Mouse (Mus musculus) activated CD4-positive, CD25-positive, alpha-beta regulatory T cell, adult 4 months (primary cell): ENCODE results near the gene Gpr85. TPM values are rescaled to one million over a fixed set of nuclear protein-coding genes. Genes with fewer than 3 reads are reported as not detected.

ENCODE experiments used
- ATAC-seq: one replicate; pipeline ENCODE4 v1.8.0; 2017
- polyA plus RNA-seq, 2 experiments: library from polyadenylated mRNA; unstranded; fragments of 100-300 nt; shearing (Covaris generic); gene quantifications; one replicate each; pipeline ENCODE4 v1.2.1; 2017

Gpr85 gene
- polyA plus RNA-seq, 2 experiments from 2014 or later = not detected

DNA sequence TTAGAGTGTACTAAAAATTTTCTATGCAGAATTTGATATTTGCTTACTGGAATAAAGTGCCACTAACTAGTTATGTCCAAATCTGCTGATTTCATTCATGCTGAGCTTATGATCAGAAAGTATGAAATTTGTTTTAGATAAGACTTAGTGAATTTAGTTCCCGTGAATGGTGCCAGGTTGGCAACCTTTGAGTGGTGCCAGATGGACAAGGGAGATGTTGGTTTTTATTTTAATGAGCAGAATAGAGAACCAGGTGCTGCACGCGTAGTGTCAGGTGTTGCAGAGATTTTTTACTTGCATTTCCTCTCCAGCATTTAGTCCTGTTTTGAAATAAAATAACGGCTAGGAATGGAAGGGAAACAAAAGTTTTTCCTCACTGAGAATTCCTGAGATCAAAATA, 27.6 kb downstream of the Gpr85 start:
- ATAC-seq = no peak

DNA sequence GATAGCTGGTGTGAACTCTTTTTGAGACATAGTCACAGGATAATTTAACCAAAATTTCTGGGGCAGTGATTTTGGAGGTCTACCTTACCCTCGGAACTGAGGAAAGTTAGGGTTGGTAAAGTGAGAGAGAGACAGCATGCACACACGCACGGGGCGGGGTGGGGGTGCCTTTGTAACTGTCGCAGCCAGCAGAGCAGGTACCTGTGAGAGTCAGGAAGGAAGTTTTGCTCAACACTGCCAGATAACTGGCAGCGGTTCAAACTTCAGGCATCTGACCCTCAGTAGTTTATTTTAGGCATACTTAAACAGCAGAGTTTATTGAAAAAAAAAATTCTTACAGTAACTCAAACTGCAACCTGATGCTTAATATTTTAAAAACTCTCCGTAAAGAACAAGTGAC, 39.7 kb downstream of the Gpr85 start:
- ATAC-seq = no peak

DNA sequence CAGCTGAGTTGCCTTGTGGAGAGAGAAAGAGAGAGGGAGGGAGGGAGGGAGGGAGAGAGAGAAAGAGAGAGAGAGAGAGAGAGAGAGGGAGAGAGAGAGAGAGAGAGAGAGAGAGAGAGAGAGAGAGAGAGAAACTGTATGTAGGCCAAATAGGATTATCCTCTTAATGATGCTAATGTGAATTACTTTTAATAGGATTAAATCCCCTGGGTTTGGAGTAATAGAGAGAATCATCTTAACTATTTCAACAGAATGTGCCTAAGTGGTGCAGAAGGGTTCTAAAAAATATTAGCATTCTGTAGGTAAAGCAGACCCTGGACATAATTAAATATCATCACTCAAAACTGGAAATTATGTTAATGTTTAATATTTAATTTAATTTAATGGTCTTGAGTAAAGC, 42.4 kb downstream of the Gpr85 start:
- no peak for ATAC-seq

Other genes with a start within 250 kb of the Gpr85 start
- 10 to 100 TPM; 38.4 to 41.2 TPM for gene Tmem168, start 231.8 kb downstream of the Gpr85 start, polyA plus RNA-seq
- 10 to 100 TPM in 1 of 2 experiments, 1 to 10 TPM in 1; 7.7 to 11.3 TPM for gene Bmt2, start 162.0 kb downstream of the Gpr85 start, polyA plus RNA-seq
- gene 2610001J05Rik, start 31.6 kb upstream of the Gpr85 start, polyA plus RNA-seq = 10 to 100 TPM; 79.4 to 89.7 TPM